Mouse (Mus musculus): ENCODE measurements around the gene Nfe2.

DNA sequence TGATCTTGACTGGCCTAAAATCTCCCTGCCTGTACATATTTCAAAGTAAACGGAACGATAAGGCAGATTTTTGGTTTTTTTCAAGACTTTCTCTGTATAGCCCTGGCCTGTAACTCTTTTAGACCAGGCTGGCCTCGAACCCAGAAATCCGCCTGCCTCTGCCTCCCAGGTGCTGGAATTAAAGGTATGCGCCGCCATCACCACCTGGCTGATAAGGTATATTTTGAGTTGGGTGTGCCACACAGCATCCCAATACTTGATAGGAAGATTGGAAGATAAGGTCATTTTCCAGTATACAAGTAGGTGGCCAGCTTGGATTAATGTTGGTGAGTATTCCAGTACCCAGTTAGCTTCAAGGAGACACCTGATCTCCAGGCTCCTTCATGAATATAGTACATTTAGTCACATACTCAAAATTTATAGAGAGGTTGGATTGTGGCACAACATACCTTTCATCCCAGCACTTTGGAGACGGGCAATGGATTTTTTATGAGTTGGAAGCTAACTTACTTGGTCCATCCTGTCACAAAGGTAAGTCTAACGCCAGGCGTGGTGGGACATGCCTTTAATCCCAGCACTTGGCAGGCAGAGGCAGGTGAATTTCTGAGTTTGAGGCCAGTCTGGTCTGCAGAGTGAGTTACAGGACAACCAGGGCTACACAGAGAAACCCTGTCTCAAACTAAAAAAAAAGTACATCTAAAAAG, 11.0 kb downstream of the Nfe2 start:
- no peak for TF ChIP-seq CTCF (IDR thresholded peaks at IDR 0.05; ENCODE audit: low read depth)
- no peak for TF ChIP-seq EP300 (IDR thresholded peaks at IDR 0.05; ENCODE audit: low read depth)

Data from liver, postnatal 0 days (tissue).